Mouse (Mus musculus): ENCODE measurements at regions not wholly inside any gene's neighbourhood (a gene's known extent, or its start where the extent isn't known, plus 50 kb on each side); places are given as distances from the start of the nearest gene placed in this dataset.

DNA sequence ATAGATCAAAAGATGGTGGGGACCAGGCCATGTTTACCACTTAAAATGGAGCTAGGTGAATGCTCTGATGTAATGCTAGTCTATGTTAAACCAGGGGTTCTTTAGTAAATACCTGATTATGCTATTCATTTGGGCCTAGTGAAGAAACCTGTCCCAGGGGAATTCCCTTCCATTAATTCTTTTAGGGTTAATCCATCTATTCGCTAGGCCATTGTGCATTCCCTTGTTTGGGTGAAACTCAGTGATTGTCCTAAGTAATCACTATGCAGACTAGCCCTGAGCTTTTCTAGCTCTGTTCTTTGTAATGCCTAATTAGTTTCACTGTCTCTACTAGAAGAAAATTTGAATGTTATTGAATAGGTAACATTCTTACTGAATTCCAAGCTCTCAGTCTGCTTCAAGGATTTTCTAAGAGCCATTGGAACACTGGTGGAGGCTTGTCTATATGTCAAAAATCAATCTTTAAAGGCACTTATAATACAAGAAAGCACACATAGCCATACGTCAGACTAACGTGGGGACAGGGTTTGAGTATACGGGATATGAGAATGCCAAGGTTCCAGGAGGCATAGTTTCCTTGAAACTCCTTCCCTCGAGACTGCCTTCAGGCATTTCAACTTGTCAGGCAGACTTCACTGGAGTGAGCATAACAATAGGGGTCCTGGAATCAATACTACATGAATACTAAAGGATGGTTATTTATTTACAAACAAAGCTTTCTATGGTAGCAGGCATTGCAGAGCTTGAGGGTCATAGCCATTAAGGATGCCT lies 266.9 kb upstream of the 4930578C19Rik start:
- DNase-seq: no peak

DNA sequence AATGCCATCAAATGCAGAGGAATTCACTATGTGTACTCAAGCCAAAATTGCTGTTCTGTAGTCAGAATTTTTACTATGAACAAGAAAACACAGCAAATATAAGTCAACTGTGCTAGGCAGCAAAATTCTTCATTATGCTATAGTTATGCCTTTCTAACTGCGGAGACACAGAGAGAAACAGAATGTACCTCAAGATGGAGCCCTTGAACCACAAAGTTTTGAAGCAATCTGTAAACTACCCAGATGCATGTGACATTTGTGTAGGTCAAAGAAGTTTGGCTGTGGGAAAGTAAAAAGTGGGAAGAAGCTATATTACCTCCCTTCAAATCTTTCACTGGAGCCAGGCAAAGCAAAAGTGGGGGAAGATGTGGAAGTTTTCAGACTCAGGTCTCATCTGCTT lies 226.0 kb upstream of the 4930578C19Rik start:
- DNase-seq: no peak

GRCm38 (mm10) chrX:18667251-18667650 lies 206.1 kb upstream of the 4930578C19Rik start:
- peak; percentile 12 for DNase-seq

DNA sequence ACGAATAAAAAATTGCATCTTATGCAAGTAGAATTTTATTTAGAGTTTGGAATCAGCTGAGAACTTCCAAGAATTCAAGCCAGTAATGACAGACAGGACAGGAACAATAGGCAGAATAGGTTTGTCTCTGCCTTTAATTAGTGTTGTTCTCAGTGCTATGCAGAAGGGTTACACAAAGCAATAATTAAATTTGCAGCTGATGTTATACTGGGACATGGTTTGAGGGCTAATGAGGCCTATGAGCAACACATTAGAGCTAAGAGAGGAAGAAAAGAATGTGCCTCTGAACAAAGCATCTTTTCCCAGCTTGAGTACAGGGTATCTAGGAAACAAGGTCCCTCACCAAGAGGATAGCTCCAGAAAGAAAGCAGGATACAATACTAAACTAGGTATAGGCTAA lies 201.9 kb upstream of the 4930578C19Rik start:
- no peak for DNase-seq

GRCm38 (mm10) chrX:18618581-18618980 lies 157.4 kb upstream of the 4930578C19Rik start:
- no peak for DNase-seq
